10 mouse cellular contexts compared by ENCODE assay signal in the genomic region with DNA sequence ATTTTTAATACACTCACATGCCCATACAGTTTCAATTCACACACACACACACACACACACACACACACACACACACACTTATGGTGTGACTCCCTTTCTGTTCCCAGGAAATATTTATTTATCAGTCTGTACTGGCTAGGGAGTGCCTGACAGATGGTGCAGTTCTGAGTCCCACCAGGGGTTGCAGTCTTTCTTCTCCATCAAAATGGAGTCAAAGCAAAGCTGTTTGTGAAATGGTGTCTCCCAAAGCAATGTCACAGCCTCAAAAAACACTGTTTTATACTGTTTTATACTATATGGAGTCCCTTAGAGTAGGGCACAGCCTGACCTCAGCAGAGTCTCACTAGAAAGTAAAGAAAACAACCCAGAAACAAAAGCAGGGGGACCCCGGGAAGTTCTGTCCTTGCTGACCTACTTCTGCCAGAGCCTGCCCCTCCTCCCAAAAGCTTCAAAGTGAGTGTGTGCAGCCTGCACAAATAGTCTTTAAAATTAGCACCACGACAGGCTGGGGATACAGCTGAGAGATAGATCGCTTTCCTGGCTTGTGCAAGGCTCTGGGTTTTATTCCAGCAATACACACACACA. TPM values are rescaled to one million over a fixed set of nuclear protein-coding genes. Genes with fewer than 3 reads are reported as not detected.
DNase-seq lines count a peak whose midpoint lies in the region; ATAC-seq and TF ChIP-seq lines count a peak whose summit lies in the region.
"Had no signal": no experiment of that assay in that cellular context is flagged by ENCODE, and none has a peak within 500 bp of the region (broad histone marks: within the 10 kb centered on the region; RNA-seq: fewer than 3 reads in every experiment).

No protein-coding gene starts in this region.

- 11% methylated on average over 3 of the region's 3 CpGs for WGBS in heart, embryonic 16.5 days
- 24% methylated on average over 3 of the region's 3 CpGs for WGBS in limb, embryonic 13.5 days
- WGBS in stomach, embryonic 15.5 days = 8% methylated on average over 3 of the region's 3 CpGs

- peak overlapping the region; percentile 89 for H3K27ac ChIP-seq in gastrocnemius, adult 2 months
- H3K27ac ChIP-seq in heart, embryonic 16.5 days (ENCODE audit: low read length) = peak overlapping the region; percentile 95
- peak overlapping the region; percentile 94 for H3K27ac ChIP-seq in limb, embryonic 13.5 days
- H3K27ac ChIP-seq in stomach, embryonic 15.5 days = peak overlapping the region; percentile 96

- no peaks in the 10 kb centered on the region for H3K9me3 ChIP-seq in heart, embryonic 16.5 days (replicated peaks; ENCODE audit: control insufficient read depth, low read length)
- H3K9me3 ChIP-seq in limb, embryonic 13.5 days = no peaks in the 10 kb centered on the region
- H3K9me3 ChIP-seq in stomach, embryonic 15.5 days = no peaks in the 10 kb centered on the region

- H3K9ac ChIP-seq in heart, embryonic 16.5 days (ENCODE audit: low read length) = peak overlapping the region; percentile 12
- H3K9ac ChIP-seq in limb, embryonic 13.5 days = no peak overlapping the region
- H3K9ac ChIP-seq in stomach, embryonic 15.5 days = no peak overlapping the region

- H3K4me3 ChIP-seq in gastrocnemius, adult 2 months = peak overlapping the region; percentile 16
- no peak overlapping the region for H3K4me3 ChIP-seq in heart, embryonic 16.5 days (ENCODE audit: low read length)
- no peak overlapping the region for H3K4me3 ChIP-seq in limb, embryonic 13.5 days
- no peak overlapping the region for H3K4me3 ChIP-seq in stomach, embryonic 15.5 days (replicated peaks)

- TF ChIP-seq CTCF in gastrocnemius, adult 2 months (IDR thresholded peaks at IDR 0.05) = peak; percentile 27; the same call in 1 of the 2 replicates

- H3K4me2 ChIP-seq in heart, embryonic 16.5 days (ENCODE audit: low read depth, low read length) = no peak overlapping the region
- H3K4me2 ChIP-seq in limb, embryonic 13.5 days (replicated peaks) = no peak overlapping the region
- H3K4me2 ChIP-seq in stomach, embryonic 15.5 days = no peak overlapping the region

- intact Hi-C loops in gastrocnemius, adult 2 months (cut with DNase I) = no loop called here

- H3K4me1 ChIP-seq in heart, embryonic 16.5 days (ENCODE audit: control insufficient read depth, insufficient read depth, low read length) = peaks cover 72% of the 10 kb centered on the region
- H3K4me1 ChIP-seq in limb, embryonic 13.5 days = peaks cover 59% of the 10 kb centered on the region
- peaks cover 45% of the 10 kb centered on the region for H3K4me1 ChIP-seq in stomach, embryonic 15.5 days

- no peaks in the 10 kb centered on the region for H3K27me3 ChIP-seq in heart, embryonic 16.5 days (ENCODE audit: control insufficient read depth, insufficient read depth, low read length)
- no peaks in the 10 kb centered on the region for H3K27me3 ChIP-seq in limb, embryonic 13.5 days
- H3K27me3 ChIP-seq in stomach, embryonic 15.5 days (replicated peaks) = no peaks in the 10 kb centered on the region

- DNase-seq in gastrocnemius, adult 2 months = peak; percentile 61
- DNase-seq in gastrocnemius, postnatal 4 days (ENCODE audit: low spot score in 2 of 2) = no peak
- DNase-seq in 416B (ENCODE audit: low read depth) = peak; percentile 47
- peak; percentile 55 for DNase-seq in embryo, embryonic 10.5 days (ENCODE audit: low spot score)
- no peak for DNase-seq in spleen, adult 18-20 months

- peak; percentile 30 for ATAC-seq in heart, embryonic 16.5 days (replicated peaks; ENCODE audit: extremely low read depth, insufficient read depth, low FRiP score)
- 0 out of 2 replicates have a peak, but pooled peaks have one; percentile 10 for ATAC-seq in limb, embryonic 13.5 days (ENCODE audit: low FRiP score, low read depth)
- ATAC-seq in stomach, embryonic 15.5 days (ENCODE audit: insufficient read depth, low FRiP score, low read depth) = peak; percentile 37; the same call in 1 of the 2 replicates

- H3K36me3 ChIP-seq in heart, embryonic 16.5 days (ENCODE audit: control insufficient read depth, insufficient read depth) = no peaks in the 10 kb centered on the region
- H3K36me3 ChIP-seq in limb, embryonic 13.5 days = no peaks in the 10 kb centered on the region
- H3K36me3 ChIP-seq in stomach, embryonic 15.5 days = no peaks in the 10 kb centered on the region

RNA-seq across cellular contexts. Expression of a gene that starts 3.3 kb away (rescaled TPM):
- total RNA-seq in gastrocnemius, adult 2 months (2021) = 10 to 100 TPM; 25.8 to 47.3 TPM
- total RNA-seq in gastrocnemius, postnatal 4 days (2021) = 10 to 100 TPM; 26.3 to 28.7 TPM
- 73.5 and 83.5 TPM in 2 replicates for polyA plus RNA-seq in heart, embryonic 16.5 days (2015; fragmentation: Nextera tagmentation; extraction: Ambion mirVana)
- polyA plus RNA-seq in limb, embryonic 13.5 days (2015; fragmentation: Nextera tagmentation; extraction: Ambion mirVana) = 46.3 and 49.8 TPM in 2 replicates
- 196 and 211 TPM in 2 replicates for polyA plus RNA-seq in stomach, embryonic 15.5 days (2015; fragmentation: Nextera tagmentation; extraction: Ambion mirVana)

RNA-seq across cellular contexts. Expression of a gene that starts 15.7 kb away (rescaled TPM):
- over 10,000 TPM; 15,929 to 19,962 TPM for total RNA-seq in gastrocnemius, adult 2 months (2021)
- total RNA-seq in gastrocnemius, postnatal 4 days (2021) = 1,000 to 10,000 TPM; 7,757 to 8,026 TPM
- 14.1 and 27.0 TPM in 2 replicates for polyA plus RNA-seq in heart, embryonic 16.5 days (2015; fragmentation: Nextera tagmentation; extraction: Ambion mirVana)
- polyA plus RNA-seq in limb, embryonic 13.5 days (2015; fragmentation: Nextera tagmentation; extraction: Ambion mirVana) = 45.2 and 47.5 TPM in 2 replicates
- polyA plus RNA-seq in stomach, embryonic 15.5 days (2015; fragmentation: Nextera tagmentation; extraction: Ambion mirVana) = 10.4 and 13.3 TPM in 2 replicates

RNA-seq across cellular contexts. Expression of a gene that starts 22.7 kb away (rescaled TPM):
- total RNA-seq in gastrocnemius, adult 2 months (2021) = not detected
- total RNA-seq in gastrocnemius, postnatal 4 days (2021) = not detected
- polyA plus RNA-seq in heart, embryonic 16.5 days (2015; fragmentation: Nextera tagmentation; extraction: Ambion mirVana) = 0.17 and 0.32 TPM in 2 replicates
- 1.2 and 1.4 TPM in 2 replicates for polyA plus RNA-seq in limb, embryonic 13.5 days (2015; fragmentation: Nextera tagmentation; extraction: Ambion mirVana)
- polyA plus RNA-seq in stomach, embryonic 15.5 days (2015; fragmentation: Nextera tagmentation; extraction: Ambion mirVana) = 13.2 and 19.6 TPM in 2 replicates
- polyA plus RNA-seq: frontal cortex, adult 2 months had no signal

RNA-seq across cellular contexts. Expression of a gene that starts 41.3 kb away (rescaled TPM):
- over 10,000 TPM; 28,899 to 38,022 TPM for total RNA-seq in gastrocnemius, adult 2 months (2021)
- over 10,000 TPM in 1 of 2 experiments, 1,000 to 10,000 TPM in 1; 9,881 to 10,830 TPM for total RNA-seq in gastrocnemius, postnatal 4 days (2021)
- 5.3 and 17.1 TPM in 2 replicates for polyA plus RNA-seq in heart, embryonic 16.5 days (2015; fragmentation: Nextera tagmentation; extraction: Ambion mirVana)
- polyA plus RNA-seq in limb, embryonic 13.5 days (2015; fragmentation: Nextera tagmentation; extraction: Ambion mirVana) = 60.9 and 62.3 TPM in 2 replicates
- 4.6 and 11.8 TPM in 2 replicates for polyA plus RNA-seq in stomach, embryonic 15.5 days (2015; fragmentation: Nextera tagmentation; extraction: Ambion mirVana)
- polyA plus RNA-seq: small intestine, adult 2 months had no signal

Comparison
In these comparisons a context has a peak if more than half of its experiments do, and no peak if none do; other contexts are left out.
1. DNase-seq: peak in gastrocnemius, adult 2 months (single experiment), 416B (single experiment) and embryo, embryonic 10.5 days (single experiment); none in gastrocnemius, postnatal 4 days (0 of 2) and spleen, adult 18-20 months (0 of 2).
2. Peak in every context shown above with its lines, with median percentiles within 50 percentile points of each other: H3K27ac ChIP-seq and ATAC-seq.